Mouse (Mus musculus) myocyte (in vitro differentiated cells): ENCODE measurements around the gene Sox21. TPM values are rescaled to one million over a fixed set of nuclear protein-coding genes. Genes with fewer than 3 reads are reported as not detected.

Experiments
- H3K27me3 ChIP-seq: one replicate; pipeline ENCODE4 v1.6.1; 2011; ENCODE audit not compliant: control insufficient read depth, insufficient read depth, insufficient read length
- H3K36me3 ChIP-seq: one replicate; pipeline ENCODE4 v1.6.1; 2011; ENCODE audit not compliant: control insufficient read depth, insufficient read depth
- H3K4me2 ChIP-seq: one replicate; pipeline ENCODE4 v1.6.1; 2011; ENCODE audit warnings: low read depth, control low read depth
- H3K4me3 ChIP-seq: one replicate; pipeline ENCODE4 v1.5.1; 2011; ENCODE audit warnings: mild to moderate bottlenecking, control low read depth, moderate library complexity
- H3K79me2 ChIP-seq: one replicate; pipeline ENCODE4 v1.6.1; 2011; ENCODE audit not compliant: control insufficient read depth, insufficient read depth
- H3ac ChIP-seq: one replicate; pipeline ENCODE4 v1.6.1; 2011; ENCODE audit not compliant: control insufficient read depth, insufficient read length
- CEBPB ChIP-seq: IDR thresholded peaks from 2 replicates; pipeline ENCODE4 v1.6.1; 2011; ENCODE audit warnings: mild to moderate bottlenecking, moderate library complexity; ENCODE audit not compliant: poor library complexity, insufficient read depth, severe bottlenecking
- E2F4 ChIP-seq: IDR thresholded peaks from one replicate; pipeline ENCODE4 v1.6.1; 2011; ENCODE audit warnings: mild to moderate bottlenecking, control low read depth, moderate library complexity; ENCODE audit not compliant: insufficient read depth
- MAX ChIP-seq: IDR thresholded peaks from one replicate; pipeline ENCODE4 v1.6.1; 2011; ENCODE audit warnings: low read depth, mild to moderate bottlenecking, control low read depth
- MYOD1 ChIP-seq, 3 experiments: IDR thresholded peaks; one replicate each; pipeline ENCODE4 v1.6.1; 2011; ENCODE audit warnings: control low read depth in 2 of 3, low read depth in 2 of 3, mild to moderate bottlenecking in 2 of 3, moderate library complexity in 1 of 3; ENCODE audit not compliant: insufficient read length in 2 of 3, control insufficient read depth in 1 of 3
- MYOG ChIP-seq, 3 experiments: IDR thresholded peaks; one replicate each; pipeline ENCODE4 v1.6.1; 2011; ENCODE audit warnings: control low read depth in 2 of 3, low read depth in 2 of 3, mild to moderate bottlenecking in 2 of 3; ENCODE audit not compliant: insufficient read length in 2 of 3, control insufficient read depth in 1 of 3, insufficient read depth in 1 of 3
- POLR2A ChIP-seq: IDR thresholded peaks from one replicate; pipeline ENCODE4 v1.6.1; 2011; ENCODE audit warnings: low read depth, mild to moderate bottlenecking, control low read depth, moderate library complexity; ENCODE audit not compliant: insufficient read length
- POLR2AphosphoS2 ChIP-seq: IDR thresholded peaks from one replicate; pipeline ENCODE4 v1.6.1; 2011; ENCODE audit warnings: low read depth, control low read depth; ENCODE audit not compliant: insufficient read length
- REST ChIP-seq: IDR thresholded peaks from one replicate; pipeline ENCODE4 v1.6.1; 2011; ENCODE audit warnings: mild to moderate bottlenecking, control low read depth, moderate library complexity; ENCODE audit not compliant: insufficient read depth, insufficient read length
- SRF ChIP-seq: IDR thresholded peaks from one replicate; pipeline ENCODE4 v1.6.1; 2011; ENCODE audit warnings: low read depth; ENCODE audit not compliant: control insufficient read depth, insufficient read length
- TCF12 ChIP-seq: IDR thresholded peaks from one replicate; pipeline ENCODE4 v1.6.1; 2011; ENCODE audit warnings: mild to moderate bottlenecking, control low read depth; ENCODE audit not compliant: poor library complexity, insufficient read depth, severe bottlenecking
- TCF3 ChIP-seq: IDR thresholded peaks from one replicate; pipeline ENCODE4 v1.6.1; 2011; ENCODE audit warnings: low read depth, control low read depth; ENCODE audit not compliant: insufficient read length
- USF1 ChIP-seq: IDR thresholded peaks from one replicate; pipeline ENCODE4 v1.6.1; 2011; ENCODE audit warnings: low read depth, mild to moderate bottlenecking, control low read depth, moderate library complexity
- polyA plus RNA-seq: library from polyadenylated mRNA; unstranded; fragments of >200 nt; fragmentation: generic; extraction: Trizol; gene quantifications from one replicate; pipeline ENCODE4 v1.2.1, GENCODE M21; 2012; ENCODE audit warnings: missing spikeins

Sox21 gene
- polyA plus RNA-seq, 1 experiment, result not detected

DNA sequence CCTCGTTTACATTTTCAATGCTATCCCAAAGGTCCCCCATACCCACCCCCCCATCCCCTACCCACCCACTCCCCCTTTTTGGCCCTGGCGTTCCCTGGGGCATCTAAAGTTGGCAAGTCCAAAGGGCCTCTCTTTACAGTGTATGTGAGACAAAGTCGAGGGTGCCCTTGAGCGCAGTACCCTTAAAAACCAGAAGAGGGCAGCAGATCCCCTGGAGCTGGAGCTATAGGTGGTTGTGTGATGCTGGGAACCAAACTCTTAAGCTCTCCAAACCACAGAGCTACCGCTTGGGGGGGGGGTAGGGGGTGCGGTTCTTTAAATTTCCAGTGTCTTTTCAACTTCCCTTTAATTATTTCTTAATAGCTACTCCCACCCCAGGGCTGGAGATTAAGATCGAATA is 33.8 kb downstream of the Sox21 start:
- H3K4me2 ChIP-seq, result no peak overlapping the region
- H3K79me2 ChIP-seq, result no peaks in the 10 kb centered on the region
- H3ac ChIP-seq, result no peak overlapping the region
- no peak overlapping the region for H3K4me3 ChIP-seq
- H3K27me3 ChIP-seq, result peaks cover 10% of the 10 kb centered on the region
- H3K36me3 ChIP-seq, result no peaks in the 10 kb centered on the region
- TF ChIP-seq TCF3 (no peak), USF1 (no peak), TCF12 (no peak), MYOG (IDR thresholded peaks at IDR 0.05; ENCODE audit: control insufficient read depth in 1 of 3, insufficient read depth in 1 of 3, insufficient read length in 2 of 3, low read depth in 2 of 3) (no peak), MAX (no peak), POLR2A (no peak), POLR2AphosphoS2 (no peak), E2F4 (no peak), MYOD1 (IDR thresholded peaks at IDR 0.05; ENCODE audit: control insufficient read depth in 1 of 3, insufficient read length in 2 of 3, low read depth in 2 of 3) (no peak), REST (no peak), SRF (no peak), CEBPB (no peak)

DNA sequence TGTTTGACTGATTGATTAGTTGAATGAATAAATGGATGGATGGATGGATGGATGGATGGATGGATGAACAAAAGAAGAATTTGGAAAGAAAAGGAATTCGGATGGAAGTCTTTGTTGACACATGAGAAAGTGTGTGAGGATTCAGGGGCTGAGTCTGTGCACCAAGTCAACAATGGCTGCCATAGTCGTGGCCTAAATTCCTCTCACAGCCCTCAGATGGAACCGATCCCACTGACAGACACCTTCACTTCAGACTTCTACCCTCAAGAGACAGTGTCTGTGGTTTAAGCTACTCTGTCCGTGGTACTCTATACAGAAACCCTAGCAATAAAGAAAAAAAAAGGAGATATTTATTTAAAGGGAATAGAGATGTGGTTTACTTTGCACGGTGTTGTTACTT is 34.8 kb downstream of the Sox21 start:
- Histone ChIP-seq H3K27me3 (peaks cover 10% of the 10 kb centered on the region), H3ac (no peak overlapping the region), H3K4me3 (no peak overlapping the region), H3K4me2 (no peak overlapping the region), H3K36me3 (no peaks in the 10 kb centered on the region), H3K79me2 (no peaks in the 10 kb centered on the region)
- TF ChIP-seq MYOG (IDR thresholded peaks at IDR 0.05; ENCODE audit: control insufficient read depth in 1 of 3, insufficient read depth in 1 of 3, insufficient read length in 2 of 3, low read depth in 2 of 3) (no peak), USF1 (no peak), REST (no peak), MYOD1 (IDR thresholded peaks at IDR 0.05; ENCODE audit: control insufficient read depth in 1 of 3, insufficient read length in 2 of 3, low read depth in 2 of 3) (no peak), E2F4 (no peak), POLR2AphosphoS2 (no peak), SRF (no peak), POLR2A (no peak), TCF12 (no peak), TCF3 (no peak), CEBPB (no peak), MAX (no peak)

DNA sequence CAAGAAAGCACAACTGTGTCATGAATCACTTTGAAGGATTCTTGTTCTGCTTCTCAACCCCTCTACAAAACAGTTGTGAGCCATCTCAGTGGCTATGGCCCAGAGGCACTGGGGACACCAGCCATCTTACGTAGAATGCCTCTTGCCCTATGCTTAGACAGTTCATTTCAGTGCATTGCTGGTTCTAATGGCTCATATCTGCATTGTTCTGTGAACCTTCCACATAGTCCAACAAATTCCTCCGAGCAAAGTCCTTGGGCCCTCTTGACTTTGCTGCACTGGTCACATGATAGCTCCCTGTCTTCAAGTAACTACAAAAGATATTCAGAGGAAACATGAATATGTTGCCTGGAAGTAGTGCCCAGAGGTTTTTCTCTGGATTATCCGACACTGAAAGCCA is 36.1 kb downstream of the Sox21 start:
- H3K27me3 ChIP-seq, result peaks cover 10% of the 10 kb centered on the region
- no peaks in the 10 kb centered on the region for H3K79me2 ChIP-seq
- H3K4me2 ChIP-seq, result no peak overlapping the region
- no peak overlapping the region for H3K4me3 ChIP-seq
- H3K36me3 ChIP-seq, result no peaks in the 10 kb centered on the region
- H3ac ChIP-seq, result no peak overlapping the region
- TF ChIP-seq POLR2AphosphoS2, result no peak
- no peak for TF ChIP-seq MAX
- no peak for TF ChIP-seq USF1
- TF ChIP-seq MYOG (IDR thresholded peaks at IDR 0.05; ENCODE audit: control insufficient read depth in 1 of 3, insufficient read depth in 1 of 3, insufficient read length in 2 of 3, low read depth in 2 of 3), result no peak
- no peak for TF ChIP-seq SRF
- TF ChIP-seq TCF3, result no peak
- no peak for TF ChIP-seq E2F4
- no peak for TF ChIP-seq TCF12
- no peak for TF ChIP-seq CEBPB
- TF ChIP-seq REST, result no peak

DNA sequence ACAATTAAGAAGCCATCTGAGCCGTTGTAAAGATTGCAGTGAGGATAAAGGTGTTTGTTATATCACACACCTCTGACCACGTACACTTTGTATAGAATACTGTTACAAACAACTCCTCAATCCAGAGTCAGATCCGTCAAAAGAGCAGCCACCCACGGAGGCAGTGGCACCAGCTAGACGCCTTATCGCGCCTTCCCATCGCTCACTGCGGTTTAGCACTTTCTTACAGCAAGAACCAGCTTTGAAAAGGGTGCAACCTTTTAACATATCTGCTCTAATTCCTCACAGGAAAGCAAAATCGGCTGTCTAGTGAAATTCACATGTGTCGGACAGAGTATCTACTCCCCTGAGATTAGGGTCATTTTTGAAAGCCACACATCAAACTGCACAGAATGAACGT is 39.8 kb downstream of the Sox21 start:
- H3K79me2 ChIP-seq, result no peaks in the 10 kb centered on the region
- H3K27me3 ChIP-seq, result peaks cover 16% of the 10 kb centered on the region
- no peak overlapping the region for H3K4me3 ChIP-seq
- no peak overlapping the region for H3K4me2 ChIP-seq
- H3K36me3 ChIP-seq, result no peaks in the 10 kb centered on the region
- H3ac ChIP-seq, result no peak overlapping the region
- TF ChIP-seq TCF12 (no peak), CEBPB (no peak), E2F4 (no peak), REST (no peak), POLR2A (no peak), MAX (no peak), MYOD1 (IDR thresholded peaks at IDR 0.05; ENCODE audit: control insufficient read depth in 1 of 3, insufficient read length in 2 of 3, low read depth in 2 of 3) (no peak), POLR2AphosphoS2 (no peak), TCF3 (no peak)

DNA sequence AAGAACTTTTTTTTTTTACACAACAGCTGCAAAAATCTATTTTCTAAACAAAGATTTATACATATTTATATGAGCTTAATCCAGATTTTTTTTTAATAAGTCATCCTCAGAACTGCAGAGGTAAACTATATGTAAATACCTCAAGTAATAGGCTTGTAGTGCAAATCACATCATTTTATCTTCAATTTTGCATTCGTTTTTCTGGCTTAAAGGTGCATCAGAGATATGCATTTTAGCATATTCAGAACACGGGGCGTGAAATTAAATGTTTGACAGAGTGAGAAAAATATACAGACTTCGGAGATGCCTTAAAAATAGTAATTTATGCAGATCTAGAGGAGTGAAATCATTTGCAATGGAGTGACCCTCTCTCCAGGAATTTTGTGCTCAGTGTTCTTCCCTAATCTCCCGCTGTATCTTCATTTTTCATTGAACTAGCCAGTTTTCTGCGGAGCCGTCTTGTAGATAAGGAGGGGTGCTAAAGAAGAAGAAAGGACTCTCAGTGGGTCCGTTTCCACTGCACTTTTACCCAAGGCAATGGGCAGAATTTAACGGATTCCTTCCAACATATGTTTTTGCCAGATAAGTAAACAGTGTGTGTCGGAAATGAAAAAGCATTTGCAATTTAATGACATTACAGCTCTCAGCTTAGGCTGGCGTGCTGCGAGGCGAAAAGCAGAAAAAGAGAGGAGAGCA is 42.5 kb downstream of the Sox21 start:
- no peaks in the 10 kb centered on the region for H3K79me2 ChIP-seq

More for the DNA sequence above, 42.5 kb downstream of the Sox21 start:
- Histone ChIP-seq H3K4me3 (no peak overlapping the region), H3K4me2 (no peak overlapping the region), H3ac (no peak overlapping the region), H3K27me3 (peaks cover 6% of the 10 kb centered on the region), H3K36me3 (no peaks in the 10 kb centered on the region)
- TF ChIP-seq TCF3, result no peak
- no peak for TF ChIP-seq POLR2A
- no peak for TF ChIP-seq TCF12
- TF ChIP-seq SRF, result no peak
- TF ChIP-seq MYOG (IDR thresholded peaks at IDR 0.05; ENCODE audit: control insufficient read depth in 1 of 3, insufficient read depth in 1 of 3, insufficient read length in 2 of 3, low read depth in 2 of 3), result no peak
- TF ChIP-seq USF1, result no peak
- TF ChIP-seq MYOD1 (IDR thresholded peaks at IDR 0.05; ENCODE audit: control insufficient read depth in 1 of 3, insufficient read length in 2 of 3, low read depth in 2 of 3), result no peak
- TF ChIP-seq REST, result no peak
- no peak for TF ChIP-seq CEBPB
- TF ChIP-seq MAX, result no peak
- no peak for TF ChIP-seq E2F4
- TF ChIP-seq POLR2AphosphoS2, result no peak
